Mouse (Mus musculus): ENCODE measurements around the gene Stag3.

GRCm38 (mm10) chr5:138260051-138260450 is 20.0 kb upstream of the Stag3 start:
- no peak for TF ChIP-seq POLR2A (IDR thresholded peaks at IDR 0.05; ENCODE audit: borderline replicate concordance, extremely low read depth, low read depth, low read length)
- TF ChIP-seq CTCF (IDR thresholded peaks at IDR 0.05; ENCODE audit: insufficient read depth, low read length) = no peak
